Mouse (Mus musculus): ENCODE measurements around the gene Irf8. TPM values are rescaled to one million over a fixed set of nuclear protein-coding genes. Genes with fewer than 3 reads are reported as not detected.
"Not testable (repeated sequence)": the region's sequence is repeated elsewhere in the genome, so short reads cannot be mapped to it uniquely, and the experiment has no call there.

Irf8 gene
- polyA plus RNA-seq, 1 experiment from 2014 or later = 10.6 TPM

DNA sequence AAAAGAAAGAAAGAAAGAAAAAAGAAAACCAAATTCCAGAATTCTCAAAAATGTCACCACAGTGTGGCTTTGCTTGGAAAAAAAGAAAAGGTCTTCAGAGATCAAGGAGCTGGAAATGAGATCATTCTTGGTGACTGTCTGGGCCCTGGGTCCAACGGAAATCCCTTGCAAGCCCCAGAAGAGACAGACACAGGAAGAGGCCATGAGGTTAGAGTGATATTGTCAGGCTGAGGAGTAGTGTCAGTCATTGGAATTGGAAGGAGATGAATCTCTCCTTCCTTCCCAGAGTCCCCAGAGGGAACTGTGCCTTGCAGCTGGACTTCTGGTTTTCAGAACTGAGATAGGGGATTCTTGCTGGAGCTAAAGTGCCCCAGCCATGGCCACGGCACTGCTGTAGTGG is 36.6 kb upstream of the Irf8 start:
- Histone ChIP-seq H3K36me3 (no peaks in the 10 kb centered on the region), H3K9ac (no peak overlapping the region), H3K27ac (no peak overlapping the region), H3K4me3 (no peak overlapping the region), H3K4me1 (peaks cover 13% of the 10 kb centered on the region), H3K4me2 (no peak overlapping the region), H3K27me3 (replicated peaks) (peaks cover 7% of the 10 kb centered on the region; the same call in 1 of the 2 replicates), H3K9me3 (replicated peaks) (no peaks in the 10 kb centered on the region)
- 14% methylated on average over 2 of the region's 2 CpGs for WGBS (ENCODE audit: insufficient replicate concordance)
- 0 out of 2 replicates have a peak, but pooled peaks have one; percentile 27 for ATAC-seq

DNA sequence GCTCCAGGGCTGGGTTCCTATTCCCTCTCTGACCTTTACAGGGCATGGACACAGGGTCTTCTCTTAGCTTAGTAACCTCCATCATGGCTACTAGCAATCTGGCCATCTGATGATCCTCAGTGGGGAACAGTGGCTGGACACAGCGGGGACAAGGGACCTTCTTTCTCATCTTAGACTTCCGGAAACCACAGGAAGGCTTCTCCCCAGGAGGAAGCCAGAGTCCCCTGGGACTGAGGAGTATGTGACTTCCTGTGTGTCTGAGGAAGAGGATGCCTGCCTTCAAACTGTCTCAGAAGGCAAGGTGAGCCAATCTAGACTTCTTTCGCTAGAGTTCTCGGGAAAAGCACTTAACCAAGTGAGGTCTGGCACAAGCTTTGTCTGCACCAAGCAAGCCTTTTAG is 36.1 kb upstream of the Irf8 start:
- Histone ChIP-seq H3K27me3 (replicated peaks) (peaks cover 7% of the 10 kb centered on the region; the same call in 1 of the 2 replicates), H3K4me2 (no peak overlapping the region), H3K36me3 (no peaks in the 10 kb centered on the region), H3K4me3 (no peak overlapping the region), H3K4me1 (peaks cover 10% of the 10 kb centered on the region; the same call in 1 of the 2 replicates), H3K9ac (no peak overlapping the region), H3K9me3 (replicated peaks) (no peaks in the 10 kb centered on the region), H3K27ac (no peak overlapping the region)
- ATAC-seq = no peak
- WGBS (ENCODE audit: insufficient replicate concordance) = 35% methylated on average over 4 of the region's 4 CpGs

DNA sequence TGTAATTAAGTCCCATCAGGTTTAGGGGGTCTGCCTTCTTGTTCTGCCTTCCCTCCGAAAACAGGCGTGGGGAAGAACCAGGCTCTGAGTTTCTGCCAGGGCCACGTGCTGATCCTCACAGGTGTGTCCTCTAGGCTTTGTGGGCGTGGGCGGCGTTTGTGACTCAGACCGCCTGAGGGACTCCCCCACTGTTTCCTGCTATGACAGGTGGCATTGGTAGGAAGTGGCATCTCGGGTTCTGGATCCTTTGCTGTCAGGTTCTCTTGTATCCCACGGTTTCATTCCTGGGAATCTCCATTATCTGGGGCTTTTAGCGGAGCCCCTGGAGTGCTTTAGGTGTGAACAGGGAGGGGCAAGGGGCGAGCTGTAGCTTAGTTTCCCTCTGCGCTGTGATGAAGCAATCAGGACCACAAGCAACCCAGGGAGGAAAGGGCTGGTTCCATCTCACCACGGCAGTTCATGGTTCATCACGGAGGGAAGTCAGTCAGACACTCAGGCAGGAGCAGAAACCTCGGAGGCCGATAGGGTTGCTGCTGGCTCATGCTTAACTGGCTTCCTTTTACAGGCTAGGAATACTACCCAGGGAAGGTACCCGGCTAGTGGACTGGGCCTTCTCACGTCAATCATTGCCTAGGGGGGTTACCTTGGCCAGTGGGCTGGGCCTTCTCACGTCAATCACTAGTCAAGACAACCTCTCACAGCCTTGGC is 34.2 kb upstream of the Irf8 start:
- ATAC-seq = no peak
- Histone ChIP-seq H3K27me3 (replicated peaks) (peaks cover 7% of the 10 kb centered on the region; the same call in 1 of the 2 replicates), H3K9ac (no peak overlapping the region), H3K4me2 (no peak overlapping the region), H3K36me3 (no peaks in the 10 kb centered on the region), H3K27ac (no peak overlapping the region), H3K4me3 (no peak overlapping the region), H3K9me3 (replicated peaks) (no peaks in the 10 kb centered on the region), H3K4me1 (peaks cover 5% of the 10 kb centered on the region; the same call in 1 of the 2 replicates)
- WGBS (ENCODE audit: insufficient replicate concordance) = 33% methylated on average over 19 of the region's 19 CpGs

DNA sequence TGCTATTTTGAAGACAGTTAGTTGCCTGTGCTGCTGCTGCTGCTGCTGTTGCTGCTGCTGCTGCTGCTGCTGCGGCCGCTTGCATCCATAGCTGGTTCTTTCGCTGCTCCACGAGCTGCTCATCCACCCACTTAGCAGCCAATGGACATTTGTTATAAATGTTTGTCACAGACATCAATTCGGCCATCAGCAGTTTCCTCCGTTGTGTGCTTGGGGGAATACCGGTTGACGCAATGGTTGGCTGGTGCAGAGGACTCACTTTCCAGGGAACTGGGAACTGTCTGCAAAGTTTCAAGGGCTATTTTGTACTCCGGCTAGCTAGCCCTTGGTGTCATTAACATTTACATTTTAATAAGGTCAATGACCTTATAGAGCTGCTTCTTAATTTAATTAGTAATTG is 32.0 kb upstream of the Irf8 start:
- no peak overlapping the region for H3K27ac ChIP-seq
- H3K36me3 ChIP-seq = no peaks in the 10 kb centered on the region
- H3K9me3 ChIP-seq (replicated peaks) = no peaks in the 10 kb centered on the region
- H3K4me3 ChIP-seq = no peak overlapping the region
- H3K27me3 ChIP-seq (replicated peaks) = peaks cover 7% of the 10 kb centered on the region; the same call in 1 of the 2 replicates
- 62% methylated on average over 9 of the region's 9 CpGs for WGBS (ENCODE audit: insufficient replicate concordance)
- H3K9ac ChIP-seq = no peak overlapping the region
- peaks cover 5% of the 10 kb centered on the region; the same call in 1 of the 2 replicates for H3K4me1 ChIP-seq
- H3K4me2 ChIP-seq = no peak overlapping the region
- no peak for ATAC-seq

DNA sequence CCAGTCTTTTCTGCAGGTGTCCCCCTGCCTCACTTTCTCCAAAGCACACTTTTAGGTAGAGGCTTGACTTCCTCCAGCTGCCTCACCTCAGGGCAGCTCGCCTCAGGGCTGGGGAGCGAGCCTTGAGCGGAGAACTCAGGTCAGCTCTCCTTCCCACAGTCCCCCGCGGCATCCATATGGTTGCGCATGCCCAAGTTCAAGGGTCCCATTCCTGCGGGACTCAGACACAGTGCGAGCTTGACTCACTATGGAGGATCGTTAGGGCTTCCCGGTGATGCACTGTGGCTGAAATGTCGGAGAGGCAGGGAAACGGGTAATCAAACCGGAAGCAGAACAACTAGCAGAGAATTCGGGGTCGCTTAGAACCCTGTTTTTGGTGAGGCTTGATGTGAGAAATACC is 31.0 kb upstream of the Irf8 start:
- H3K4me3 ChIP-seq = no peak overlapping the region
- no peaks in the 10 kb centered on the region for H3K4me1 ChIP-seq
- no peak overlapping the region for H3K4me2 ChIP-seq
- H3K27ac ChIP-seq = no peak overlapping the region
- peaks cover 5% of the 10 kb centered on the region; the same call in 1 of the 2 replicates for H3K27me3 ChIP-seq (replicated peaks)
- WGBS (ENCODE audit: insufficient replicate concordance) = 72% methylated on average over 15 of the region's 15 CpGs
- H3K9ac ChIP-seq = no peak overlapping the region
- no peaks in the 10 kb centered on the region for H3K36me3 ChIP-seq
- H3K9me3 ChIP-seq (replicated peaks) = no peaks in the 10 kb centered on the region
- no peak for ATAC-seq

DNA sequence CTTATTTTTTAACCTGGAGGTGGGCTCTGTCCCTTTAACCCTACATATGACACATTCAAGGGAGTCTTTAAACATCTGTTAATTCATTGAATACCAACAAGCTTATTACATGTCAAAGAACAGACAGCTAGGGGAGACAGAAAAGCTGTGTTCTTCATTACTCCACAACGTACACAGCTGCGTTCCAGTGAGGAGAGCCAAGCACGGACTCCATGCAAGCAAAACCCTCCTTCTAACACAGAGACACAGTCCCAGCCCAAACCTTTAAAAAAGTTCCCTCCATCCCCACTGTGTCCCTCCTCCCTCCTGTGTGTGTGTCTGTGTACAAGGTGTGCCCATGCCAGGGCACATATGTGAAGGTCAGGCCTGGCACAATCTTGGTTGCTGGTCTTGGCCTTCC is 30.0 kb upstream of the Irf8 start:
- H3K9me3 ChIP-seq (replicated peaks) = no peaks in the 10 kb centered on the region
- no peak overlapping the region for H3K9ac ChIP-seq
- no peaks in the 10 kb centered on the region for H3K36me3 ChIP-seq
- 81% methylated on average over 3 of the region's 3 CpGs for WGBS (ENCODE audit: insufficient replicate concordance)
- H3K27me3 ChIP-seq (replicated peaks) = peaks cover 5% of the 10 kb centered on the region; the same call in 1 of the 2 replicates
- H3K4me3 ChIP-seq = no peak overlapping the region
- no peak overlapping the region for H3K27ac ChIP-seq
- H3K4me2 ChIP-seq = no peak overlapping the region
- no peak for ATAC-seq
- H3K4me1 ChIP-seq = no peaks in the 10 kb centered on the region

DNA sequence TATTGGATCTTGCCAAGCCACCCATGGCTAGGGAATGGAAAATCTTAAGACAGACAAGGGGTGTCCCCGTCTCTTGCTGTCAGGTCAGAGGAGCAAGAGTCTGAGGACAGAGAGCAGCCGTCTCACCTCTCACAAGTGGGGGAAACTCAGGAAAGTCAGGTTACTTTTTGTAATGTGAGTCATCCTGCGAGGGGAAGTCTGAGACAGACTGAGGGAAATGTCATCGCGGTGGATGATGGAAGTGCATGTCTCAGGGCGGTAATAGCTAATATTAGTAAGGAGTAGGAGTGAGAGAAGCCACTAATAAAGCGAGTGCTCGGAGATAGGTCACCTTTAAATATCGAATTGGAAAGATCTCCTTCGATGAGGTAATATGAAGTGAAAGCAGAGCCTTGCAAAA is 27.0 kb upstream of the Irf8 start:
- H3K27me3 ChIP-seq (replicated peaks) = no peaks in the 10 kb centered on the region; the same call in 1 of the 2 replicates
- no peaks in the 10 kb centered on the region for H3K4me1 ChIP-seq
- no peaks in the 10 kb centered on the region for H3K9me3 ChIP-seq (replicated peaks)
- no peak overlapping the region for H3K27ac ChIP-seq
- no peak overlapping the region for H3K4me3 ChIP-seq
- WGBS (ENCODE audit: insufficient replicate concordance) = 50% methylated on average over 10 of the region's 10 CpGs
- no peaks in the 10 kb centered on the region for H3K36me3 ChIP-seq
- ATAC-seq = no peak
- H3K9ac ChIP-seq = no peak overlapping the region
- H3K4me2 ChIP-seq = no peak overlapping the region

DNA sequence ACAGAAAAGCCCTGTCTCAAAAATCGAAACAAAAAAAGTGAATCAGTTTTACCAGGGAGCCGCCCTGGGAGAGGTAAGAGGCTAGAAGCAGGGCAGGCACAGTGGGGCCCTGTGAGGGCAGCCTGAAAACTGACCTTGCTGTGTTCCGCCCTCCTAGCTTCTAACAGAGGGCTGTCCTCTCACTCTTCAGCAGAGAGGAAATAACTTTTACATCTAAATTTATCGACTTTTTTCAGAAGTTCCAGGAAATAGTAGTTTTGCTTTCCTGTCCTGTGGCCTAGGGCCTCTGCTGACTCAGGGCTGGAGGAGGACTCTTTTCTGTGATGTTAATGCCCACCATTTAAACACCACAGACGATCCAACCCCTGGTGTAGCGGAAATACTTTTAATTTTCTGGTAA is 21.0 kb upstream of the Irf8 start:
- H3K36me3 ChIP-seq = no peaks in the 10 kb centered on the region
- no peak for ATAC-seq
- no peaks in the 10 kb centered on the region for H3K9me3 ChIP-seq (replicated peaks)
- 43% methylated on average over 6 of the region's 6 CpGs for WGBS (ENCODE audit: insufficient replicate concordance)
- H3K4me3 ChIP-seq = no peak overlapping the region
- no peak overlapping the region for H3K9ac ChIP-seq
- no peaks in the 10 kb centered on the region for H3K4me1 ChIP-seq
- H3K27ac ChIP-seq = no peak overlapping the region
- H3K4me2 ChIP-seq = no peak overlapping the region
- H3K27me3 ChIP-seq (replicated peaks) = no peaks in the 10 kb centered on the region

DNA sequence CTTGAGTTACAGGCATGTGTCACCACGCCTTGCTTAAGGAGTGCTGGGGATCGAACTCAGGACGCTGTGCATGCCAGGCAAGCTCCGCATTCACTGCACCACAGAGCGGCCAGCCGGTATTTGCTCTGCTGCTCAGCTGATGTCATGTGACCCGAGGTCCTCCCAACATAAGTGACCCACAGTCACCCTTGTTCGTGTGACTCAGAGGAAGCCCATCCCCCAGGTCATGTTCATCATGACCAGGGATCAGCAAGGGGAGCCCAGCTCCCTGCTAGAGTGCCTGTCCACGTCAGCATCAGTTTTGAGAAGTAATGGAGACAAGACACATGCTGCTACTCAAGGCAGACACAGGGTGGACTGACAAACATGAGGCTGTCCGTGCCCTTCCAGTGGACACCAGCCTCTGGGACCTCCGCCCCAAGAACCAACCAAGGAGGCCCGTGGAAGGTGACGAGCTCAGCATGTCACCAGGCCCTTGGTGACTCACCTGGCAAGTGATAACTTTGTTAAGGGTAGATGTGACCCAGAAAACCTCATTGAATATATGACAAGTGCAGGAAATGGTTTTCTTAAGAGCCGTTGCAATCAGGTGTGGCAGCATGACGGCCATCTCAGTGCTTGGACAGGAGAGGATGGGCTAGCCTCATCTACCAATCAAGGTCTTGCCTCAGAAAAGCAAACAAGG is 20.0 kb upstream of the Irf8 start:
- no peaks in the 10 kb centered on the region for H3K9me3 ChIP-seq (replicated peaks)
- H3K4me2 ChIP-seq = no peak overlapping the region
- H3K9ac ChIP-seq = no peak overlapping the region
- H3K4me3 ChIP-seq = no peak overlapping the region
- no peaks in the 10 kb centered on the region for H3K36me3 ChIP-seq
- H3K27ac ChIP-seq = no peak overlapping the region
- no peaks in the 10 kb centered on the region for H3K27me3 ChIP-seq (replicated peaks)
- 59% methylated on average over 15 of the region's 15 CpGs for WGBS (ENCODE audit: insufficient replicate concordance)
- H3K4me1 ChIP-seq = no peaks in the 10 kb centered on the region
- no peak for ATAC-seq

DNA sequence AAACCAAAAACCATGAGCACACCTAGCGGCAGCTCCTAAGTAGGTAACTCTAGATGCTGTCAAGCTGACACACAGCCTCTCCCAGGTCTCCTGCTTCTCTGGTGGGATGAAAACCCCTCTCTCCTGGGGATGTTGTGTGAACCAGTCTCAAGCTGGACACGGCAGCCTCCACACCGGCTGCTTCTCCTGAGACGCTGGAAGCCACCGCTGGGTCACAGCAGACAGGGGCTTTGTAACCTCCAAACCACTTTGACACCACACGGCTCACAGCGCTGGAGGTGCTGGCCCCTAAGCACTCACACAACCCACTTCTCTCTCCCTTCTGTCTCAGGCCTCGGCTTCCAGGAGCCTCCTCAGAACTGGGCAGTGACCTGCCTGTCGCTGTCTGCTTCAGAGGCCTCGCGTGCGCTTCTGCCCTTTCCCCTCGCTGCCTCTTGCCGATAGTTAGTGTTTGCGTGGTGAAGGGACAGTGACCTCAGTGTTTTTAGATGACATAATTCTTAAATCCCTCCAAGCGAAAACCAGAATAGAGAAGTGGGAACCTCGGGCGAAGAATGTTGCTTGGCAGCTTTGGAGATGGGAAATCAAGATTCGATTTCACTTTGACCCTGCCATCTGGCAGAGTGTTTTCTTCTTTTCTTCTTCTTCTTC is 16.4 kb upstream of the Irf8 start:
- Histone ChIP-seq H3K4me1 (0 out of 2 replicates have a peak, but pooled peaks cover 1% of the 10 kb centered on the region), H3K4me2 (no peak overlapping the region), H3K9me3 (replicated peaks) (peaks cover 12% of the 10 kb centered on the region; the same call in 1 of the 2 replicates), H3K9ac (no peak overlapping the region), H3K27ac (no peak overlapping the region), H3K4me3 (no peak overlapping the region), H3K36me3 (no peaks in the 10 kb centered on the region), H3K27me3 (replicated peaks) (no peaks in the 10 kb centered on the region)
- ATAC-seq = no peak
- WGBS (ENCODE audit: insufficient replicate concordance) = 46% methylated on average over 19 of the region's 19 CpGs

DNA sequence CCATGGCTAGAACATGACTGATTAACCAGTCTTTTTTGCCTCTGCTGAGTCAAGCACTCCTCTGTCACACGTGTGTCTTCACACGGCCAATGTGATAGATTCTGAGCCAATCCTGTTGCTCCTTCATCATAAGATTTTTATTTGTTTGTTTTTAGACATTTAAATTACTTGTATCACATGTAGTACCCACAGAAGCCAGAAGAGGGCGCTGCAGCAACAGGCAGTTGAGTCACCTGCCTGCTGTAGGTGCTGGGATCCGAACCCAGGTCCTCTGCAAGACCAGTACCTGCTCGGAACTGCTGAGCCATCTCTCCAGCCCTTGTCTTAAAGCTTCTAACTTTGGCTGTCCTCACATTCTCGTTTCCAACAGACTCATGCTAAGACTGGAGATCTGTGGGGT is 13.1 kb upstream of the Irf8 start:
- H3K4me2 ChIP-seq = no peak overlapping the region
- no peaks in the 10 kb centered on the region for H3K36me3 ChIP-seq
- no peak overlapping the region for H3K27ac ChIP-seq
- ATAC-seq = no peak
- no peak overlapping the region for H3K9ac ChIP-seq
- 0 out of 2 replicates have a peak, but pooled peaks cover 14% of the 10 kb centered on the region for H3K4me1 ChIP-seq
- H3K27me3 ChIP-seq (replicated peaks) = no peaks in the 10 kb centered on the region
- 63% methylated on average over 6 of the region's 6 CpGs for WGBS (ENCODE audit: insufficient replicate concordance)
- no peak overlapping the region for H3K4me3 ChIP-seq
- H3K9me3 ChIP-seq (replicated peaks) = peaks cover 12% of the 10 kb centered on the region; the same call in 1 of the 2 replicates

DNA sequence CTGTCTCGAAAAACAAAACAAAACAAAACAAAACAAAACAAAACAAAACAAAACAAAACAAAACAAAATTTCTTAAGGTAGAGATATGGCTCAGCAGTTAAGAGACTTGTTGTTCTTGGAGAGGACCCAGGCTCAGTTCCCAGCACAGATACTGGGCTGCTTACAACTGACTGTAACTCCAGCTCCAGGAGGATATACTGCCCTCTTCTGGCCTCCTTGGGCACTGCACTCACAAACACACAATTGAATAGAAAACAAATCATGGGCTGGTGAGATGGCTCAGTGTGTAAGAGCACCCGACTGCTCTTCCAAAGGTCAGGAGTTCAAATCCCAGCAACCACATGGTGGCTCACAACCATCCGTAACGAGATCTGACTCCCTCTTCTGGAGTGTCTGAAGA is 12.1 kb upstream of the Irf8 start:
- not testable (repeated sequence) for ATAC-seq; H3K4me3 ChIP-seq; H3K27ac ChIP-seq; H3K9ac ChIP-seq; H3K27me3 ChIP-seq (replicated peaks); H3K4me2 ChIP-seq; H3K36me3 ChIP-seq
- 0 out of 2 replicates have a peak, but pooled peaks cover 14% of the 10 kb centered on the region for H3K4me1 ChIP-seq
- WGBS (ENCODE audit: insufficient replicate concordance) = 71% methylated on average over 4 of the region's 4 CpGs
- peaks cover 12% of the 10 kb centered on the region; the same call in 1 of the 2 replicates for H3K9me3 ChIP-seq (replicated peaks)

Data from liver, embryonic 12.5 days (tissue).